Mouse (Mus musculus): ENCODE measurements around the gene Gm10320. TPM values are rescaled to one million over a fixed set of nuclear protein-coding genes. Genes with fewer than 3 reads are reported as not detected.

The Gm10320 gene
- 0.87 TPM in 1 of 2 replicates, not detected in the other for polyA plus RNA-seq (2016; fragmentation: Nextera tagmentation; extraction: Ambion mirVana)

GRCm38 (mm10) chr13:98491909-98492308 lies at the start of gene Gm10320:
Gene Gm10320, minus strand, starts transcription at chr13:98492001.
- Histone ChIP-seq H3K9me3 (no peaks in the 10 kb centered on the region), H3K27me3 (peaks cover 28% of the 10 kb centered on the region), H3K4me3 (no peak within 1 kb of the TSS), H3K27ac (replicated peaks) (no peak within 1 kb of the TSS), H3K36me3 (no peaks in the 10 kb centered on the region), H3K9ac (replicated peaks) (no peak within 1 kb of the TSS), H3K4me1 (peaks cover 3% of the 10 kb centered on the region), H3K4me2 (replicated peaks) (no peak within 1 kb of the TSS)
- 82% methylated on average over 3 of the region's 3 CpGs for WGBS
- no peak for ATAC-seq (ENCODE audit: low FRiP score, low read depth)

GRCm38 (mm10) chr13:98541601-98542000 lies 49.8 kb upstream of the Gm10320 start:
- Histone ChIP-seq H3K27ac (replicated peaks) (no peak overlapping the region), H3K36me3 (no peaks in the 10 kb centered on the region), H3K9me3 (no peaks in the 10 kb centered on the region), H3K27me3 (peaks cover 71% of the 10 kb centered on the region), H3K4me1 (peaks cover 16% of the 10 kb centered on the region), H3K9ac (replicated peaks) (no peak overlapping the region), H3K4me2 (replicated peaks) (no peak overlapping the region), H3K4me3 (no peak overlapping the region)
- ATAC-seq (ENCODE audit: low FRiP score, low read depth) = no peak
- 88% methylated on average over 2 of the region's 2 CpGs for WGBS

GRCm38 (mm10) chr13:98540206-98540605 lies 48.4 kb upstream of the Gm10320 start:
- Histone ChIP-seq H3K9me3 (no peaks in the 10 kb centered on the region), H3K4me2 (replicated peaks) (no peak overlapping the region), H3K4me1 (peaks cover 3% of the 10 kb centered on the region), H3K4me3 (no peak overlapping the region), H3K36me3 (no peaks in the 10 kb centered on the region), H3K27me3 (peaks cover 80% of the 10 kb centered on the region), H3K9ac (replicated peaks) (no peak overlapping the region), H3K27ac (replicated peaks) (no peak overlapping the region)
- WGBS = 92% methylated on average over 3 of the region's 3 CpGs
- ATAC-seq (ENCODE audit: low FRiP score, low read depth) = no peak

GRCm38 (mm10) chr13:98539311-98539710 lies 47.5 kb upstream of the Gm10320 start:
- no peaks in the 10 kb centered on the region for H3K9me3 ChIP-seq
- no peak overlapping the region for H3K9ac ChIP-seq (replicated peaks)
- peaks cover 89% of the 10 kb centered on the region for H3K27me3 ChIP-seq
- peaks cover 7% of the 10 kb centered on the region for H3K4me1 ChIP-seq
- WGBS = 74% methylated on average over 7 of the region's 7 CpGs
- no peak overlapping the region for H3K4me2 ChIP-seq (replicated peaks)
- H3K4me3 ChIP-seq = no peak overlapping the region
- H3K27ac ChIP-seq (replicated peaks) = no peak overlapping the region
- ATAC-seq (ENCODE audit: low FRiP score, low read depth) = no peak
- no peaks in the 10 kb centered on the region for H3K36me3 ChIP-seq

GRCm38 (mm10) chr13:98538587-98538986 lies 46.8 kb upstream of the Gm10320 start:
- Histone ChIP-seq H3K4me2 (replicated peaks) (no peak overlapping the region), H3K9ac (replicated peaks) (no peak overlapping the region), H3K9me3 (no peaks in the 10 kb centered on the region), H3K27ac (replicated peaks) (no peak overlapping the region), H3K27me3 (peaks cover 85% of the 10 kb centered on the region), H3K4me3 (no peak overlapping the region), H3K36me3 (no peaks in the 10 kb centered on the region), H3K4me1 (peaks cover 13% of the 10 kb centered on the region)
- ATAC-seq (ENCODE audit: low FRiP score, low read depth) = no peak
- WGBS = 86% methylated on average over 5 of the region's 5 CpGs

- Histone ChIP-seq H3K4me2 (replicated peaks) (peak overlapping the region; percentile 44; the same call in 1 of the 2 replicates), H3K27ac (replicated peaks) (no peak overlapping the region), H3K4me3 (no peak overlapping the region), H3K9me3 (peaks cover 5% of the 10 kb centered on the region; the same call in 1 of the 2 replicates), H3K27me3 (peaks cover 85% of the 10 kb centered on the region), H3K9ac (replicated peaks) (no peak overlapping the region), H3K4me1 (peaks cover 27% of the 10 kb centered on the region), H3K36me3 (no peaks in the 10 kb centered on the region)
- 40% methylated on average over 2 of the region's 2 CpGs for WGBS
- ATAC-seq (ENCODE audit: low FRiP score, low read depth) = no peak
Observed at GRCm38 (mm10) chr13:98534913-98535262, 43.1 kb upstream of the Gm10320 start.

GRCm38 (mm10) chr13:98534190-98534912 lies 42.5 kb upstream of the Gm10320 start:
- Histone ChIP-seq H3K36me3 (no peaks in the 10 kb centered on the region), H3K9me3 (peaks cover 5% of the 10 kb centered on the region; the same call in 1 of the 2 replicates), H3K4me1 (peaks cover 27% of the 10 kb centered on the region), H3K4me2 (replicated peaks) (peak overlapping the region; percentile 44), H3K4me3 (0 out of 2 replicates have a peak overlapping the region, but pooled peaks have one; percentile 7), H3K27me3 (peaks cover 80% of the 10 kb centered on the region), H3K9ac (replicated peaks) (no peak overlapping the region), H3K27ac (replicated peaks) (no peak overlapping the region)
- ATAC-seq (ENCODE audit: low FRiP score, low read depth) = peak; percentile 89
- WGBS = 20% methylated on average over 18 of the region's 18 CpGs

- H3K27ac ChIP-seq (replicated peaks) = no peak overlapping the region
- H3K36me3 ChIP-seq = no peaks in the 10 kb centered on the region
- H3K4me2 ChIP-seq (replicated peaks) = 0 out of 2 replicates have a peak overlapping the region, but pooled peaks have one; percentile 2
- H3K27me3 ChIP-seq = peaks cover 78% of the 10 kb centered on the region
- no peak overlapping the region for H3K9ac ChIP-seq (replicated peaks)
- ATAC-seq (ENCODE audit: low FRiP score, low read depth) = no peak
- H3K4me1 ChIP-seq = peaks cover 27% of the 10 kb centered on the region
- H3K4me3 ChIP-seq = no peak overlapping the region
- WGBS = 13% methylated on average over 9 of the region's 9 CpGs
- H3K9me3 ChIP-seq = peaks cover 5% of the 10 kb centered on the region; the same call in 1 of the 2 replicates
Observed at GRCm38 (mm10) chr13:98533415-98533814, 41.6 kb upstream of the Gm10320 start.

- Histone ChIP-seq H3K27me3 (peaks cover 73% of the 10 kb centered on the region), H3K9me3 (peaks cover 5% of the 10 kb centered on the region; the same call in 1 of the 2 replicates), H3K4me1 (peaks cover 27% of the 10 kb centered on the region), H3K27ac (replicated peaks) (no peak overlapping the region), H3K36me3 (no peaks in the 10 kb centered on the region), H3K9ac (replicated peaks) (no peak overlapping the region), H3K4me3 (no peak overlapping the region), H3K4me2 (replicated peaks) (0 out of 2 replicates have a peak overlapping the region, but pooled peaks have one; percentile 2)
- 0 out of 2 replicates have a peak, but pooled peaks have one; percentile 27 for ATAC-seq (ENCODE audit: low FRiP score, low read depth)
- WGBS = 55% methylated on average over 12 of the region's 12 CpGs
Observed at GRCm38 (mm10) chr13:98532699-98533375, 41.0 kb upstream of the Gm10320 start.

GRCm38 (mm10) chr13:98531976-98532375 lies 40.2 kb upstream of the Gm10320 start:
- 86% methylated on average over 9 of the region's 9 CpGs for WGBS
- no peak overlapping the region for H3K4me2 ChIP-seq (replicated peaks)
- peaks cover 27% of the 10 kb centered on the region for H3K4me1 ChIP-seq
- ATAC-seq (ENCODE audit: low FRiP score, low read depth) = no peak
- no peaks in the 10 kb centered on the region for H3K36me3 ChIP-seq
- no peak overlapping the region for H3K4me3 ChIP-seq
- H3K27ac ChIP-seq (replicated peaks) = no peak overlapping the region
- H3K27me3 ChIP-seq = peaks cover 66% of the 10 kb centered on the region
- peaks cover 5% of the 10 kb centered on the region; the same call in 1 of the 2 replicates for H3K9me3 ChIP-seq
- no peak overlapping the region for H3K9ac ChIP-seq (replicated peaks)

- no peak for ATAC-seq (ENCODE audit: low FRiP score, low read depth)
- H3K27ac ChIP-seq (replicated peaks) = no peak overlapping the region
- H3K9ac ChIP-seq (replicated peaks) = no peak overlapping the region
- H3K4me3 ChIP-seq = no peak overlapping the region
- H3K4me2 ChIP-seq (replicated peaks) = no peak overlapping the region
- H3K27me3 ChIP-seq = peaks cover 60% of the 10 kb centered on the region
- peaks cover 5% of the 10 kb centered on the region; the same call in 1 of the 2 replicates for H3K9me3 ChIP-seq
- peaks cover 27% of the 10 kb centered on the region for H3K4me1 ChIP-seq
- no peaks in the 10 kb centered on the region for H3K36me3 ChIP-seq
- WGBS = 14% methylated on average over 3 of the region's 3 CpGs
Observed at GRCm38 (mm10) chr13:98531306-98531705, 39.5 kb upstream of the Gm10320 start.

GRCm38 (mm10) chr13:98523719-98524316 lies 32.0 kb upstream of the Gm10320 start:
- Histone ChIP-seq H3K4me2 (replicated peaks) (no peak overlapping the region), H3K27ac (replicated peaks) (no peak overlapping the region), H3K4me1 (no peaks in the 10 kb centered on the region), H3K36me3 (no peaks in the 10 kb centered on the region), H3K9me3 (no peaks in the 10 kb centered on the region), H3K9ac (replicated peaks) (no peak overlapping the region), H3K4me3 (no peak overlapping the region), H3K27me3 (peaks cover 46% of the 10 kb centered on the region)
- 81% methylated on average over 6 of the region's 6 CpGs for WGBS
- no peak for ATAC-seq (ENCODE audit: low FRiP score, low read depth)
